Mouse (Mus musculus): Measurements from ENCODE around the gene Pgs1. TPM values are rescaled to one million over a fixed set of nuclear protein-coding genes. Genes with fewer than 3 reads are reported as not detected.
A peak's percentile ranks its signal among the peaks of the same experiment; 100 is the strongest.

Pgs1 gene
- polyA plus RNA-seq, 1 experiment from 2014 or later: 58.1 TPM

GRCm38 (mm10) chr11:117960601-117961000, 25.5 kb upstream of the Pgs1 start:
- no peaks in the 10 kb centered on the region for H3K9me3 ChIP-seq (ENCODE audit: control insufficient read depth, low read length)
- no peak overlapping the region for H3K27ac ChIP-seq (ENCODE audit: low read length)
- H3K4me1 ChIP-seq (replicated peaks; ENCODE audit: control insufficient read depth, insufficient read depth, low read length): peaks cover 37% of the 10 kb centered on the region
- ATAC-seq: no peak
- no peak overlapping the region for H3K4me3 ChIP-seq (replicated peaks; ENCODE audit: low read length)
- H3K4me2 ChIP-seq (ENCODE audit: low read length): no peak overlapping the region
- H3K36me3 ChIP-seq (ENCODE audit: control insufficient read depth, insufficient read depth): no peaks in the 10 kb centered on the region
- no peaks in the 10 kb centered on the region for H3K27me3 ChIP-seq (replicated peaks; ENCODE audit: control insufficient read depth, insufficient read depth, low read length)
- H3K9ac ChIP-seq (replicated peaks; ENCODE audit: low read depth, low read length): no peak overlapping the region

DNA sequence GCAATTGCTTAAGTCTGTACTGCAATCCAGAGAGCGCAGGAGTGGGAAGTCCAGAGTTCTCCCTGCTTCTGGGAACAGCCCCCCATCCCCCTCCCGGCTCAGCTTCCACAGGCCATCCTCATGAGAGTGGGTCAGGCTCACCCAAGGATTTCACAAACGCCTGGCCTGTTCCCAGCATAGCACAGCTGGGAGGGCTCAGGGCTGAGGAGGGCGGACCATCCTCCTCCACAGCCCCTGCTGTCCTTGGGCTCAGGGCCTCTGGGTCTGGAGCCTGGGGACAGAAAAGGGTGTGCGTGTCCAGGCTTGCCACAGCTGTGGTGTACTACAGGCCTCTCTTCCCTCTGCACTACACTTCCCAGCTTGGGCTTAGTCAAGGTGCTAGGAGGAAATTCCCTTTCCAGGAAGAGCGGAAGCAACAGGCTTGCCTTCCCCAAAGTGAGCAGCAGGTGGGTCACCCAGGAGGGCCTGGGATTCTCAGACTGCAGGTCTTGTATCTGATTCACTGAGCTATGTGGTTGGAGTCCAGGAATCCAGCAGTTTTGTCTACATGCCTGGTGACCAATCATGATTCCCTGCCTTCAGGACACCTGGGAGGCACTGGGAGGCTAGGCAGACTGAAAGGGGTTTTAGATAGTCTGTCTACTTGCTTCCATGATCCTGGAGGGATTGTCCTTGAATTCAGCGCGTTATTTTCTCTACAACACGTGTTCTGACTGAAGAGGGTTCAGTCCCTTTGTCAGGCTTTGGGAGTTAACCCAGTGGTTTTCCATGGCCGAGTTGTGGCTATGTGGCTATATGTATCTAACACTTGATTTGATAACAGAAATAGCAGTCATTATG, 23.6 kb upstream of the Pgs1 start:
- no peak for ATAC-seq
- H3K9me3 ChIP-seq (ENCODE audit: control insufficient read depth, low read length): no peaks in the 10 kb centered on the region
- H3K4me2 ChIP-seq (ENCODE audit: low read length): peak overlapping the region; percentile 71
- H3K36me3 ChIP-seq (ENCODE audit: control insufficient read depth, insufficient read depth): no peaks in the 10 kb centered on the region
- no peak overlapping the region for H3K9ac ChIP-seq (replicated peaks; ENCODE audit: low read depth, low read length)
- no peak overlapping the region for H3K4me3 ChIP-seq (replicated peaks; ENCODE audit: low read length)
- peaks cover 55% of the 10 kb centered on the region for H3K4me1 ChIP-seq (replicated peaks; ENCODE audit: control insufficient read depth, insufficient read depth, low read length)
- peak overlapping the region; percentile 3; the same call in 1 of the 2 replicates for H3K27ac ChIP-seq (ENCODE audit: low read length)
- H3K27me3 ChIP-seq (replicated peaks; ENCODE audit: control insufficient read depth, insufficient read depth, low read length): no peaks in the 10 kb centered on the region
- WGBS: 32% methylated on average over 10 of the region's 10 CpGs

DNA sequence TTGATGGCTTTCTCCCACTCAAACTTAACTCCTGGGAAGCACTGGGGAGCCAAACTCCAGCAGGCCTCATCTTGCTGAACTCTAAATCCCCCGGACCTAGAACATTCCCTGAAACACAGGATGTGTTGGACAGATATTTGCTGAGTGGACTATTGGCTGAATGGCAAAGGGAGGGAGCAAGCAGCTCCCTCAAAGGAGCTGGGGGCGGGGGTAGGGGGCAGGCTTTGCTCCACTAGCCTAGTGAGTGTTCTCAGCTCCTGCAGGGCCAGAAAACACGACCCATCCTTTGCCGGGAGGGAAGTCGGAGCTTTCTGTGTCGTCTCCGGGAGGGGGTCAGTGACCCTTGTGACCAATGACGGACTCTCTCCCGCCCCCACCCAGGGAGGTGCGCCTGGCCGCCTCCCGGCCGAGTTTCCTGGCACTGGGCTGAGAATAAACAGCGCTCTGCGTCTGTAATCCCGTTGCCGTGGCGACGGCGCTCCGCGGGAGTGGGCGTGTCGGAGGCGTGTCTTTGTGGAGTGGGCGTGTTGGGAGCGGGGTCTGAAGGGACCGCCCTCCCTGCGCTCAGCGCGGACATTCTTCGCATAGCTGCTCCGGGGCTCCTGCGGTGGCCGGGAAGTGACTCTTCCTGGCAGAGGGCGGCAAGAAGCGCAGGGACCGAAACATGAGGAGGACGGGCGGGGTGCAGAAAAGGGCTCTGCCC, 22.9 kb upstream of the Pgs1 start:
- peaks cover 60% of the 10 kb centered on the region for H3K4me1 ChIP-seq (replicated peaks; ENCODE audit: control insufficient read depth, insufficient read depth, low read length)
- no peaks in the 10 kb centered on the region for H3K9me3 ChIP-seq (ENCODE audit: control insufficient read depth, low read length)

GRCm38 (mm10) chr11:117963872-117964271, 22.2 kb upstream of the Pgs1 start:
- Histone ChIP-seq H3K9ac (replicated peaks; ENCODE audit: low read depth, low read length) (peak overlapping the region; percentile 51), H3K27me3 (replicated peaks; ENCODE audit: control insufficient read depth, insufficient read depth, low read length) (no peaks in the 10 kb centered on the region), H3K27ac (ENCODE audit: low read length) (0 out of 2 replicates have a peak overlapping the region, but pooled peaks have one; percentile 17), H3K9me3 (ENCODE audit: control insufficient read depth, low read length) (no peaks in the 10 kb centered on the region), H3K4me2 (ENCODE audit: low read length) (peak overlapping the region; percentile 71), H3K36me3 (ENCODE audit: control insufficient read depth, insufficient read depth) (no peaks in the 10 kb centered on the region), H3K4me1 (replicated peaks; ENCODE audit: control insufficient read depth, insufficient read depth, low read length) (peaks cover 58% of the 10 kb centered on the region), H3K4me3 (replicated peaks; ENCODE audit: low read length) (peak overlapping the region; percentile 42)
- WGBS: 3% methylated on average over 9 of the region's 9 CpGs
- no peak for ATAC-seq

More for the DNA sequence above, 22.9 kb upstream of the Pgs1 start:
- peak; percentile 92 for ATAC-seq
- H3K4me2 ChIP-seq (ENCODE audit: low read length): peak overlapping the region; percentile 71
- peak overlapping the region; percentile 42 for H3K4me3 ChIP-seq (replicated peaks; ENCODE audit: low read length)
- under 1% methylated on average over 40 of the region's 40 CpGs for WGBS
- H3K9ac ChIP-seq (replicated peaks; ENCODE audit: low read depth, low read length): peak overlapping the region; percentile 51
- H3K27me3 ChIP-seq (replicated peaks; ENCODE audit: control insufficient read depth, insufficient read depth, low read length): no peaks in the 10 kb centered on the region
- H3K36me3 ChIP-seq (ENCODE audit: control insufficient read depth, insufficient read depth): no peaks in the 10 kb centered on the region
- peak overlapping the region; percentile 17; the same call in 1 of the 2 replicates for H3K27ac ChIP-seq (ENCODE audit: low read length)

- 47% methylated on average over 1 of the region's 1 CpGs for WGBS
- H3K27me3 ChIP-seq (replicated peaks; ENCODE audit: control insufficient read depth, insufficient read depth, low read length): no peaks in the 10 kb centered on the region
- no peak overlapping the region for H3K27ac ChIP-seq (ENCODE audit: low read length)
- H3K4me2 ChIP-seq (ENCODE audit: low read length): no peak overlapping the region
- H3K4me1 ChIP-seq (replicated peaks; ENCODE audit: control insufficient read depth, insufficient read depth, low read length): peaks cover 58% of the 10 kb centered on the region
- no peak overlapping the region for H3K9ac ChIP-seq (replicated peaks; ENCODE audit: low read depth, low read length)
- ATAC-seq: no peak
- no peaks in the 10 kb centered on the region for H3K36me3 ChIP-seq (ENCODE audit: control insufficient read depth, insufficient read depth)
- H3K9me3 ChIP-seq (ENCODE audit: control insufficient read depth, low read length): no peaks in the 10 kb centered on the region
- H3K4me3 ChIP-seq (replicated peaks; ENCODE audit: low read length): no peak overlapping the region
Observed at GRCm38 (mm10) chr11:117964294-117964693, 21.8 kb upstream of the Pgs1 start.

GRCm38 (mm10) chr11:117965052-117965451, 21.0 kb upstream of the Pgs1 start:
- no peaks in the 10 kb centered on the region for H3K9me3 ChIP-seq (ENCODE audit: control insufficient read depth, low read length)
- no peaks in the 10 kb centered on the region for H3K36me3 ChIP-seq (ENCODE audit: control insufficient read depth, insufficient read depth)
- no peak overlapping the region for H3K9ac ChIP-seq (replicated peaks; ENCODE audit: low read depth, low read length)
- ATAC-seq: no peak
- no peaks in the 10 kb centered on the region for H3K27me3 ChIP-seq (replicated peaks; ENCODE audit: control insufficient read depth, insufficient read depth, low read length)
- no peak overlapping the region for H3K4me2 ChIP-seq (ENCODE audit: low read length)
- no peak overlapping the region for H3K27ac ChIP-seq (ENCODE audit: low read length)
- H3K4me3 ChIP-seq (replicated peaks; ENCODE audit: low read length): no peak overlapping the region
- H3K4me1 ChIP-seq (replicated peaks; ENCODE audit: control insufficient read depth, insufficient read depth, low read length): peaks cover 58% of the 10 kb centered on the region
- 36% methylated on average over 7 of the region's 7 CpGs for WGBS

GRCm38 (mm10) chr11:117965561-117965981, 20.5 kb upstream of the Pgs1 start:
- H3K9me3 ChIP-seq (ENCODE audit: control insufficient read depth, low read length): no peaks in the 10 kb centered on the region
- H3K27me3 ChIP-seq (replicated peaks; ENCODE audit: control insufficient read depth, insufficient read depth, low read length): no peaks in the 10 kb centered on the region
- no peak for ATAC-seq
- no peak overlapping the region for H3K4me3 ChIP-seq (replicated peaks; ENCODE audit: low read length)
- no peak overlapping the region; the same call in 1 of the 2 replicates for H3K4me2 ChIP-seq (ENCODE audit: low read length)
- WGBS: 17% methylated on average over 9 of the region's 9 CpGs
- H3K27ac ChIP-seq (ENCODE audit: low read length): no peak overlapping the region
- H3K4me1 ChIP-seq (replicated peaks; ENCODE audit: control insufficient read depth, insufficient read depth, low read length): peaks cover 58% of the 10 kb centered on the region
- no peaks in the 10 kb centered on the region for H3K36me3 ChIP-seq (ENCODE audit: control insufficient read depth, insufficient read depth)
- H3K9ac ChIP-seq (replicated peaks; ENCODE audit: low read depth, low read length): no peak overlapping the region

DNA sequence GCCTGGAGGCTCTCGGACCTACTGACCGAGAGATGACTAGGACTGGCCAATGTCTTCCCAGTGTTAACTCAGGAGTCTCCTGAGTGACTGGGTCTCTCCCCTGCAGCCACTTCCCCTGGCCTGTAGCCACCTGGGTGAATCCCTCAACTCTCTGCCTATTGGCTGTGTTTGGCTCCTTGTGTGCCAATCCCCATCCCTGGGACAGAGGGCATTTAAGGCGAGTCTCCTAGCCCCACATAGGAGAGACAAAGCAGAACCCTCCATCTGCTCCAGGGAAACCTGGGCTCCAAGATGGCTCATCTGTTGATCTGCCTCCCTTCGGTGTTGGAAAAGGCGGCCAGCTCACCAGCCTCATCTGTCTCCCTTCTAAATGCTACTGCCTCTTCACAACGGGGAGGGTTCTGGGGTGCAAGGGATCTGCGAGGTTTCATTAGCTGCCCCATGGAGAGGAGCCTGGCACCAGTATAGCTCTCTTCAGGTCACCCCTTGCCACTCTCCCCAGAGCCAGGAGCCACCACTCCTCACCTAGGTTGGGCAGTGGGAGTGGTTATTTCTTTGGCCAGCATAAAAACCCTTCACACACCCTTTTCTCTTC, 19.5 kb upstream of the Pgs1 start:
- no peaks in the 10 kb centered on the region for H3K36me3 ChIP-seq (ENCODE audit: control insufficient read depth, insufficient read depth)
- H3K9ac ChIP-seq (replicated peaks; ENCODE audit: low read depth, low read length): no peak overlapping the region
- no peaks in the 10 kb centered on the region for H3K9me3 ChIP-seq (ENCODE audit: control insufficient read depth, low read length)
- H3K27me3 ChIP-seq (replicated peaks; ENCODE audit: control insufficient read depth, insufficient read depth, low read length): no peaks in the 10 kb centered on the region
- ATAC-seq: no peak
- 39% methylated on average over 7 of the region's 7 CpGs for WGBS
- H3K4me1 ChIP-seq (replicated peaks; ENCODE audit: control insufficient read depth, insufficient read depth, low read length): peaks cover 58% of the 10 kb centered on the region
- H3K4me3 ChIP-seq (replicated peaks; ENCODE audit: low read length): peak overlapping the region; percentile 79; the same call in 1 of the 2 replicates
- H3K4me2 ChIP-seq (ENCODE audit: low read length): peak overlapping the region; percentile 90
- no peak overlapping the region for H3K27ac ChIP-seq (ENCODE audit: low read length)

Measured in forebrain, embryonic 16.5 days (tissue).